Mouse (Mus musculus) heart, embryonic 16.5 days (tissue): ENCODE measurements around the gene Cavin2. TPM values are rescaled to one million over a fixed set of nuclear protein-coding genes. Genes with fewer than 3 reads are reported as not detected.

Experiments used
- ATAC-seq: fragments of 200-750 bp; cut with Nextera tagmentation; replicated peaks from 2 replicates; pipeline ENCODE4 v1.8.0; 2017; ENCODE audit warnings: moderate number of reproducible peaks; ENCODE audit not compliant: insufficient read depth, low FRiP score; ENCODE audit errors: extremely low read depth
- H3K27ac ChIP-seq: fragments of 300-500 bp; sonication (generic); 2 replicates; pipeline ENCODE4 v1.5.1; 2014; ENCODE audit warnings: mild to moderate bottlenecking, low read length, control low read depth, moderate library complexity
- H3K27me3 ChIP-seq: fragments of 300-500 bp; sonication (generic); 2 replicates; pipeline ENCODE4 v1.6.1; 2014; ENCODE audit warnings: low read length, mixed read lengths; ENCODE audit not compliant: control insufficient read depth, insufficient read depth
- H3K36me3 ChIP-seq: fragments of 300-500 bp; sonication (generic); 2 replicates; pipeline ENCODE4 v1.6.1; 2014; ENCODE audit not compliant: control insufficient read depth, insufficient read depth
- H3K4me1 ChIP-seq: fragments of 300-500 bp; sonication (generic); 2 replicates; pipeline ENCODE4 v1.6.1; 2014; ENCODE audit warnings: low read length, mixed read lengths; ENCODE audit not compliant: control insufficient read depth, insufficient read depth
- H3K4me2 ChIP-seq: fragments of 300-500 bp; sonication (generic); 2 replicates; pipeline ENCODE4 v1.6.1; 2014; ENCODE audit warnings: low read depth, mild to moderate bottlenecking, control low read depth, low read length
- H3K4me3 ChIP-seq: fragments of 300-500 bp; sonication (generic); 2 replicates; pipeline ENCODE4 v1.5.1; 2014; ENCODE audit warnings: mild to moderate bottlenecking, control low read depth, low read length
- H3K9ac ChIP-seq: fragments of 300-500 bp; sonication (generic); 2 replicates; pipeline ENCODE4 v1.6.1; 2014; ENCODE audit warnings: low read length, control low read depth
- H3K9me3 ChIP-seq: fragments of 300-500 bp; sonication (generic); replicated peaks from 2 replicates; pipeline ENCODE4 v1.6.1; 2016; ENCODE audit warnings: low read length; ENCODE audit not compliant: control insufficient read depth
- WGBS: fragments of 180-500 bp; shearing (Covaris S2); extraction: QIAGEN DNeasy Blood & Tissue Kit; methylation state at CpG from one replicate; pipeline ENCODE4 v1.1.7; 2014; 5-methylcytosine and 5-hydroxymethylcytosine counted together
- polyA plus RNA-seq: library from polyadenylated mRNA; unstranded; fragments of >200 nt; fragmentation: Nextera tagmentation; extraction: Ambion mirVana; gene quantifications from 2 replicates; pipeline ENCODE4 v1.2.1, GENCODE M21; 2015

Gene Cavin2
- polyA plus RNA-seq, 1 experiment from 2014 or later = 229 TPM

GRCm38 (mm10) chr1:51267125-51267524 is 21.8 kb upstream of the Cavin2 start:
- 11% methylated on average over 5 of the region's 5 CpGs for WGBS
- peak overlapping the region; percentile 55 for H3K9ac ChIP-seq
- H3K4me1 ChIP-seq = peaks cover 59% of the 10 kb centered on the region
- H3K4me3 ChIP-seq = peak overlapping the region; percentile 16
- no peaks in the 10 kb centered on the region for H3K9me3 ChIP-seq
- H3K4me2 ChIP-seq = peak overlapping the region; percentile 56
- peak overlapping the region; percentile 93 for H3K27ac ChIP-seq
- H3K36me3 ChIP-seq = no peaks in the 10 kb centered on the region
- no peaks in the 10 kb centered on the region for H3K27me3 ChIP-seq
- ATAC-seq = 0 out of 2 replicates have a peak, but pooled peaks have one; percentile 2

- Histone ChIP-seq H3K27ac (peak overlapping the region; percentile 93), H3K9me3 (no peaks in the 10 kb centered on the region), H3K36me3 (no peaks in the 10 kb centered on the region), H3K27me3 (no peaks in the 10 kb centered on the region), H3K4me3 (no peak overlapping the region), H3K4me1 (peaks cover 67% of the 10 kb centered on the region), H3K9ac (no peak overlapping the region), H3K4me2 (no peak overlapping the region)
- 40% methylated on average over 2 of the region's 2 CpGs for WGBS
- ATAC-seq = no peak
These were observed 20.7 kb upstream of the Cavin2 start for GRCm38 (mm10) chr1:51268225-51268624.

- WGBS = 34% methylated on average over 5 of the region's 5 CpGs
- H3K4me1 ChIP-seq = peaks cover 58% of the 10 kb centered on the region
- H3K4me2 ChIP-seq = no peak overlapping the region
- no peaks in the 10 kb centered on the region for H3K36me3 ChIP-seq
- H3K9me3 ChIP-seq = no peaks in the 10 kb centered on the region
- ATAC-seq = no peak
- H3K27me3 ChIP-seq = no peaks in the 10 kb centered on the region
- peak overlapping the region; percentile 71 for H3K27ac ChIP-seq
- H3K4me3 ChIP-seq = no peak overlapping the region
- peak overlapping the region; percentile 30; the same call in 1 of the 2 replicates for H3K9ac ChIP-seq
These were observed 18.6 kb upstream of the Cavin2 start for GRCm38 (mm10) chr1:51270196-51270935.

GRCm38 (mm10) chr1:51271845-51272244 is 17.1 kb upstream of the Cavin2 start:
- H3K9ac ChIP-seq = no peak overlapping the region
- H3K9me3 ChIP-seq = no peaks in the 10 kb centered on the region
- H3K4me3 ChIP-seq = no peak overlapping the region
- WGBS = 76% methylated on average over 4 of the region's 4 CpGs
- no peaks in the 10 kb centered on the region for H3K27me3 ChIP-seq
- ATAC-seq = no peak
- no peaks in the 10 kb centered on the region for H3K36me3 ChIP-seq
- H3K4me2 ChIP-seq = no peak overlapping the region
- peaks cover 47% of the 10 kb centered on the region for H3K4me1 ChIP-seq
- H3K27ac ChIP-seq = no peak overlapping the region

- Histone ChIP-seq H3K4me1 (peaks cover 43% of the 10 kb centered on the region), H3K9me3 (no peaks in the 10 kb centered on the region), H3K27me3 (no peaks in the 10 kb centered on the region), H3K36me3 (no peaks in the 10 kb centered on the region), H3K4me2 (no peak overlapping the region), H3K4me3 (no peak overlapping the region), H3K9ac (no peak overlapping the region), H3K27ac (peak overlapping the region; percentile 34; the same call in 1 of the 2 replicates)
- no peak for ATAC-seq
- 45% methylated on average over 4 of the region's 4 CpGs for WGBS
These were observed 16.2 kb upstream of the Cavin2 start for GRCm38 (mm10) chr1:51272583-51273201.

GRCm38 (mm10) chr1:51277879-51278567 is 10.9 kb upstream of the Cavin2 start:
- H3K36me3 ChIP-seq = no peaks in the 10 kb centered on the region
- no peak overlapping the region for H3K4me3 ChIP-seq
- H3K9ac ChIP-seq = no peak overlapping the region
- H3K27me3 ChIP-seq = no peaks in the 10 kb centered on the region
- no peak overlapping the region for H3K27ac ChIP-seq
- WGBS = 43% methylated on average over 2 of the region's 2 CpGs
- no peaks in the 10 kb centered on the region for H3K9me3 ChIP-seq
- no peak for ATAC-seq
- H3K4me2 ChIP-seq = no peak overlapping the region
- H3K4me1 ChIP-seq = peaks cover 6% of the 10 kb centered on the region; the same call in 1 of the 2 replicates

GRCm38 (mm10) chr1:51288201-51288600 is 725 bp upstream of the Cavin2 start:
- peak overlapping the region; percentile 70 for H3K4me2 ChIP-seq
- H3K9me3 ChIP-seq = no peaks in the 10 kb centered on the region
- peak overlapping the region; percentile 53 for H3K9ac ChIP-seq
- 45% methylated on average over 3 of the region's 3 CpGs for WGBS
- peak overlapping the region; percentile 66 for H3K4me3 ChIP-seq
- peak overlapping the region; percentile 100 for H3K27ac ChIP-seq
- no peak for ATAC-seq
- H3K4me1 ChIP-seq = peaks cover 23% of the 10 kb centered on the region
- H3K27me3 ChIP-seq = no peaks in the 10 kb centered on the region
- 0 out of 2 replicates have a peak, but pooled peaks cover 5% of the 10 kb centered on the region for H3K36me3 ChIP-seq

- Histone ChIP-seq H3K4me2 (peak overlapping the region; percentile 70), H3K9ac (peak overlapping the region; percentile 92), H3K4me3 (peak overlapping the region; percentile 66), H3K36me3 (0 out of 2 replicates have a peak, but pooled peaks cover 5% of the 10 kb centered on the region), H3K9me3 (no peaks in the 10 kb centered on the region), H3K27ac (peak overlapping the region; percentile 100), H3K27me3 (no peaks in the 10 kb centered on the region), H3K4me1 (peaks cover 30% of the 10 kb centered on the region)
- peak; percentile 30 for ATAC-seq
- WGBS = 34% methylated on average over 17 of the region's 17 CpGs
These were observed 907 bp downstream of the Cavin2 start for GRCm38 (mm10) chr1:51289620-51290445.
